Mouse (Mus musculus): ENCODE data around the gene Lmx1b.

The Lmx1b gene

GRCm38 (mm10) chr2:33643721-33644713 is 3.7 kb upstream of the Lmx1b start:
- DNase-seq (ENCODE audit: low spot score) = no peak

GRCm38 (mm10) chr2:33642650-33643458 is 2.5 kb upstream of the Lmx1b start:
- DNase-seq (ENCODE audit: low spot score) = no peak

- no peak for DNase-seq (ENCODE audit: low spot score)
These were observed 1.7 kb upstream of the Lmx1b start for GRCm38 (mm10) chr2:33641859-33642571.

- DNase-seq (ENCODE audit: low spot score) = no peak
These were observed 907 bp upstream of the Lmx1b start for GRCm38 (mm10) chr2:33640978-33641858.

GRCm38 (mm10) chr2:33639301-33640170 is 775 bp downstream of the Lmx1b start:
- no peak for DNase-seq (ENCODE audit: low spot score)

GRCm38 (mm10) chr2:33638141-33638733 is 2.1 kb downstream of the Lmx1b start:
- DNase-seq (ENCODE audit: low spot score) = no peak

GRCm38 (mm10) chr2:33637288-33637687 is 3.0 kb downstream of the Lmx1b start:
- no peak for DNase-seq (ENCODE audit: low spot score)

- no peak for DNase-seq (ENCODE audit: low spot score)
These were observed 3.6 kb downstream of the Lmx1b start for GRCm38 (mm10) chr2:33636628-33637188.

GRCm38 (mm10) chr2:33636117-33636521 is 4.2 kb downstream of the Lmx1b start:
- DNase-seq (ENCODE audit: low spot score) = no peak

GRCm38 (mm10) chr2:33635323-33636116 is 4.8 kb downstream of the Lmx1b start:
- no peak for DNase-seq (ENCODE audit: low spot score)

- no peak for DNase-seq (ENCODE audit: low spot score)
These were observed 5.7 kb downstream of the Lmx1b start for GRCm38 (mm10) chr2:33634481-33635090.

GRCm38 (mm10) chr2:33633955-33634354 is 6.4 kb downstream of the Lmx1b start:
- no peak for DNase-seq (ENCODE audit: low spot score)

GRCm38 (mm10) chr2:33633237-33633636 is 7.1 kb downstream of the Lmx1b start:
- DNase-seq (ENCODE audit: low spot score) = no peak

GRCm38 (mm10) chr2:33632551-33633059 is 7.7 kb downstream of the Lmx1b start:
- DNase-seq (ENCODE audit: low spot score) = no peak

GRCm38 (mm10) chr2:33631708-33632343 is 8.5 kb downstream of the Lmx1b start:
- no peak for DNase-seq (ENCODE audit: low spot score)

- no peak for DNase-seq (ENCODE audit: low spot score)
These were observed 9.1 kb downstream of the Lmx1b start for GRCm38 (mm10) chr2:33631022-33631707.
